9 mouse cellular contexts compared by ENCODE assay signal in genomic region chr2:120000882-120001584, GRCm38 (mm10). TPM values are rescaled to one million over a fixed set of nuclear protein-coding genes. Genes with fewer than 3 reads are reported as not detected.
DNase-seq lines count a peak whose midpoint lies in the region; ATAC-seq lines count a peak whose summit lies in the region.
"Had no signal": no experiment of that assay in that cellular context is flagged by ENCODE, and none has a peak within 500 bp of the region (broad histone marks: within the 10 kb centered on the region; RNA-seq: fewer than 3 reads in every experiment).

No protein-coding gene starts in this region.

- H3K9ac ChIP-seq in kidney, embryonic 14.5 days (ENCODE audit: low read depth, low read length) = no peak overlapping the region
- no peak overlapping the region for H3K9ac ChIP-seq in forebrain, embryonic 12.5 days

- H3K4me2 ChIP-seq in kidney, embryonic 14.5 days (replicated peaks; ENCODE audit: low read depth, low read length) = no peak overlapping the region
- H3K4me2 ChIP-seq in forebrain, embryonic 12.5 days = no peak overlapping the region

- no peak for ATAC-seq in CD4-positive, CD25-positive, alpha-beta regulatory T cell, adult 4 months
- ATAC-seq in kidney, embryonic 14.5 days (ENCODE audit: low FRiP score, low TSS enrichment) = peak; percentile 56; the same call in 1 of the 2 replicates
- ATAC-seq in forebrain, embryonic 12.5 days (ENCODE audit: low FRiP score) = no peak

- H3K4me3 ChIP-seq in kidney, embryonic 14.5 days (ENCODE audit: low read length) = no peak overlapping the region
- H3K4me3 ChIP-seq in forebrain, embryonic 12.5 days (replicated peaks) = no peak overlapping the region

- 60% methylated on average over 3 of the region's 3 CpGs for WGBS in kidney, embryonic 14.5 days
- WGBS in forebrain, embryonic 12.5 days = 84% methylated on average over 3 of the region's 3 CpGs

- no peaks in the 10 kb centered on the region for H3K9me3 ChIP-seq in kidney, embryonic 14.5 days (ENCODE audit: control insufficient read depth, low read length)
- no peaks in the 10 kb centered on the region for H3K9me3 ChIP-seq in forebrain, embryonic 12.5 days

- H3K27ac ChIP-seq in kidney, embryonic 14.5 days (ENCODE audit: low read depth, low read length) = peak overlapping the region; percentile 19; the same call in 1 of the 2 replicates
- H3K27ac ChIP-seq in forebrain, embryonic 12.5 days = no peak overlapping the region

- H3K4me1 ChIP-seq in kidney, embryonic 14.5 days (ENCODE audit: control insufficient read depth, insufficient read depth, low read length) = peaks cover 14% of the 10 kb centered on the region
- no peaks in the 10 kb centered on the region for H3K4me1 ChIP-seq in forebrain, embryonic 12.5 days

- no peaks in the 10 kb centered on the region for H3K27me3 ChIP-seq in kidney, embryonic 14.5 days (ENCODE audit: control insufficient read depth, insufficient read depth, low read length)
- H3K27me3 ChIP-seq in forebrain, embryonic 12.5 days = no peaks in the 10 kb centered on the region

- peak; percentile 17 for DNase-seq in CD4-positive, CD25-positive, alpha-beta regulatory T cell, adult 2 months (ENCODE audit: low read depth, low spot score)
- DNase-seq in kidney, adult 11 months = no peak
- DNase-seq in kidney, postnatal 36 days = peak; percentile 39 to 54
- peak; percentile 76 for DNase-seq in lung, postnatal 25 days (ENCODE audit: low spot score)
- DNase-seq in cerebellum, adult 9-10 months = no peak
- DNase-seq: right cerebral cortex, postnatal 14 days had no signal

- peaks cover 2% of the 10 kb centered on the region; the same call in 1 of the 2 replicates for H3K36me3 ChIP-seq in kidney, embryonic 14.5 days (ENCODE audit: control insufficient read depth, insufficient read depth, low read length)
- 0 out of 2 replicates have a peak, but pooled peaks cover 2% of the 10 kb centered on the region for H3K36me3 ChIP-seq in forebrain, embryonic 12.5 days (replicated peaks)

RNA-seq across cellular contexts. Expression of gene Jmjd7, which starts 26.2 kb away (rescaled TPM):
- polyA plus RNA-seq in CD4-positive, CD25-positive, alpha-beta regulatory T cell, adult 4 months (2017; shearing (Covaris generic)) = 10 to 100 TPM; 24.3 to 28.4 TPM
- 22.2 and 26.3 TPM in 2 replicates for polyA plus RNA-seq in kidney, embryonic 14.5 days (2014; fragmentation: Nextera tagmentation; extraction: Ambion mirVana)
- polyA plus RNA-seq in forebrain, embryonic 12.5 days (2016; fragmentation: Nextera tagmentation; extraction: Ambion mirVana) = 19.3 and 20.2 TPM in 2 replicates

RNA-seq across cellular contexts. Expression of gene Gm28042, which starts 26.3 kb away (rescaled TPM):
- 1 to 10 TPM; 2.5 to 2.9 TPM for polyA plus RNA-seq in CD4-positive, CD25-positive, alpha-beta regulatory T cell, adult 4 months (2017; shearing (Covaris generic))
- polyA plus RNA-seq in kidney, embryonic 14.5 days (2014; fragmentation: Nextera tagmentation; extraction: Ambion mirVana) = 3.5 and 3.7 TPM in 2 replicates
- polyA plus RNA-seq in forebrain, embryonic 12.5 days (2016; fragmentation: Nextera tagmentation; extraction: Ambion mirVana) = 6.9 and 7.3 TPM in 2 replicates

RNA-seq across cellular contexts. Expression of gene Mapkbp1, which starts 28.5 kb away (rescaled TPM):
- polyA plus RNA-seq in CD4-positive, CD25-positive, alpha-beta regulatory T cell, adult 4 months (2017; shearing (Covaris generic)) = 1 to 10 TPM; 2.4 to 2.9 TPM
- polyA plus RNA-seq in kidney, embryonic 14.5 days (2014; fragmentation: Nextera tagmentation; extraction: Ambion mirVana) = 2.8 and 4.0 TPM in 2 replicates
- 4.6 and 5.3 TPM in 2 replicates for polyA plus RNA-seq in forebrain, embryonic 12.5 days (2016; fragmentation: Nextera tagmentation; extraction: Ambion mirVana)

RNA-seq across cellular contexts. Expression of gene Pla2g4b, which starts 32.2 kb away (rescaled TPM):
- 1 to 10 TPM; 1.3 to 2.2 TPM for polyA plus RNA-seq in CD4-positive, CD25-positive, alpha-beta regulatory T cell, adult 4 months (2017; shearing (Covaris generic))
- polyA plus RNA-seq in kidney, embryonic 14.5 days (2014; fragmentation: Nextera tagmentation; extraction: Ambion mirVana) = 1.3 and 1.5 TPM in 2 replicates
- 3.4 and 3.6 TPM in 2 replicates for polyA plus RNA-seq in forebrain, embryonic 12.5 days (2016; fragmentation: Nextera tagmentation; extraction: Ambion mirVana)

Comparison
In these comparisons a context has a peak if more than half of its experiments do, and no peak if none do; other contexts are left out.
1. DNase-seq: peak in CD4-positive, CD25-positive, alpha-beta regulatory T cell, adult 2 months (single experiment), kidney, postnatal 36 days (2 of 2) and lung, postnatal 25 days (single experiment); none in kidney, adult 11 months (single experiment) and cerebellum, adult 9-10 months (single experiment).